Mouse (Mus musculus): ENCODE data around the gene Tnfrsf17. TPM values are rescaled to one million over a fixed set of nuclear protein-coding genes. Genes with fewer than 3 reads are reported as not detected.
"Not testable (repeated sequence)": the region's sequence is repeated elsewhere in the genome, so short reads cannot be mapped to it uniquely, and the experiment has no call there.

Gene Tnfrsf17
- total RNA-seq, 2 experiments from 2014 or later = 0.31 TPM; not detected in 1

GRCm38 (mm10) chr16:11331030-11331429 lies 17.4 kb downstream of the Tnfrsf17 start:
- no peak for DNase-seq

- DNase-seq = no peak
Measured at GRCm38 (mm10) chr16:11343292-11343815, 29.7 kb downstream of the Tnfrsf17 start.

GRCm38 (mm10) chr16:11351903-11352302 lies 38.3 kb downstream of the Tnfrsf17 start:
- no peak for DNase-seq

GRCm38 (mm10) chr16:11359173-11359572 lies 45.6 kb downstream of the Tnfrsf17 start:
- DNase-seq = no peak

- DNase-seq = no peak
Measured at GRCm38 (mm10) chr16:11359919-11360318, 46.3 kb downstream of the Tnfrsf17 start.

- DNase-seq = not testable (repeated sequence)
Measured at GRCm38 (mm10) chr16:11360576-11360975, 47.0 kb downstream of the Tnfrsf17 start.

GRCm38 (mm10) chr16:11365626-11366025 lies 52.0 kb downstream of the Tnfrsf17 start:
- no peak for DNase-seq

- DNase-seq = no peak
Measured at GRCm38 (mm10) chr16:11366851-11367250, 53.2 kb downstream of the Tnfrsf17 start.

- DNase-seq = no peak
Measured at GRCm38 (mm10) chr16:11368412-11368811, 54.8 kb downstream of the Tnfrsf17 start.

GRCm38 (mm10) chr16:11369162-11369561 lies 55.5 kb downstream of the Tnfrsf17 start:
- DNase-seq = no peak

- DNase-seq = no peak
Measured at GRCm38 (mm10) chr16:11369642-11370041, 56.0 kb downstream of the Tnfrsf17 start.

Other genes with a start within 250 kb of the Tnfrsf17 start
- 10 to 100 TPM; 25.5 to 25.7 TPM for gene Litaf, start 247.7 kb upstream of the Tnfrsf17 start, total RNA-seq (2021)
- gene Txndc11, start 179.2 kb upstream of the Tnfrsf17 start, total RNA-seq (2021) = 10 to 100 TPM in 1 of 2 experiments, 1 to 10 TPM in 1; 9.3 to 14.1 TPM
- 10 to 100 TPM; 26.9 to 45.7 TPM for gene Zc3h7a, start 137.4 kb upstream of the Tnfrsf17 start, total RNA-seq (2021)
- 10 to 100 TPM; 64.1 to 66.7 TPM for gene Rsl1d1, start 110.5 kb upstream of the Tnfrsf17 start, total RNA-seq (2021)
- gene Gspt1, start 59.5 kb upstream of the Tnfrsf17 start, total RNA-seq (2021) = 10 to 100 TPM; 69.9 to 73.9 TPM
- gene Snx29, start 9.1 kb downstream of the Tnfrsf17 start, total RNA-seq (2021) = 10 to 100 TPM; 12.9 to 16.0 TPM

Data from gastrocnemius, postnatal 10 days (tissue).